Mouse (Mus musculus) layer of hippocampus, postnatal 36 days (tissue): Measurements from ENCODE around the gene Neil3. TPM values are rescaled to one million over a fixed set of nuclear protein-coding genes. Genes with fewer than 3 reads are reported as not detected.
"Not testable (repeated sequence)": the region's sequence is repeated elsewhere in the genome, so short reads cannot be mapped to it uniquely, and the experiment has no call there.

ENCODE experiments used
- DNase-seq, 2 experiments: peaks; one replicate each; pipeline ENCODE4 v3.0.0; 2022
- total RNA-seq, 2 experiments: library from RNA; stranded (reverse); gene quantifications; 2 replicates each; pipeline ENCODE4 v1.2.3; 2021

The Neil3 gene
- total RNA-seq = under 1 TPM; 0.35 to 0.52 TPM

DNA sequence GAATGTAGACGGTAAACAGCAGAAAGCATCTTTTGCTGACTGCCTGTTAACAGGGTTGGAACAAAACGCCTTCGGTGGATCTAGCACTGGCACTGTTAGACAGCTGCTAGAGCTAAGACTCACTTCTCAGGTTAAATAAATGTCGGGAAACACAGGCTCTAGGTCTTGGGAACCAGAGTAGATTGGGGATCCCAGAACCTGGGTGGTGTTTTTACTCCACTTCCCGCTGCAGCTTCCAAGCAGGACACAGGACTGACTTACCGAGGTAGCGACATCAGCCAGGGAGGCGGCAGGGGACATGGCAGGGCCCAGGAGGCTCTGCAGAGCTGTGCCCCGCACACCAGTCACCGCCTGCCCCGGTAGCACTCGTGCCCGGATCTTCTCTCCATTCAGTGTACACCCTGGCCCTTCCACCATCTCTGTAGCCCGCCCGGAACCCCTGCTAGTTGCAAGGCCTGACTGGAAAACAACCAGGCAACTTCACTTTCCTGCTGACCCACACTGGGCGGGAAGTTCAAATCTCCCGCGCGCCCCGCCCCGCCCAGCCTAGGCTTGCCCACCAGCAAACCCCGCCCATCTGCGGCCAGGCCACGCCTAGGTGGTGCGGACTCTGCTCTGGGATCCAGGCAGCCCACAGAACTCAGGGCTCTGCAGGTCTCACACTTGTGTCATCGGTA lies at the start of gene Neil3:
Gene Neil3, minus strand, starts transcription at position 571 of the 677 bp plus-strand sequence.
- DNase-seq = peak; percentile 6 to 7

- peak; percentile 70 to 71 for DNase-seq
Observed at GRCm38 (mm10) chr8:53680846-53681245, 42.0 kb upstream of the Neil3 start.

- DNase-seq = peak; percentile 40 to 53
Observed at GRCm38 (mm10) chr8:53663946-53664345, 25.1 kb upstream of the Neil3 start.

GRCm38 (mm10) chr8:53661436-53661835 lies 22.6 kb upstream of the Neil3 start:
- no peak for DNase-seq

- no peak for DNase-seq
Observed at GRCm38 (mm10) chr8:53630618-53631017, 8.2 kb downstream of the Neil3 start.

GRCm38 (mm10) chr8:53628864-53629415 lies 9.9 kb downstream of the Neil3 start:
- no peak for DNase-seq

- no peak for DNase-seq
Observed at GRCm38 (mm10) chr8:53623425-53623824, 15.4 kb downstream of the Neil3 start.

DNA sequence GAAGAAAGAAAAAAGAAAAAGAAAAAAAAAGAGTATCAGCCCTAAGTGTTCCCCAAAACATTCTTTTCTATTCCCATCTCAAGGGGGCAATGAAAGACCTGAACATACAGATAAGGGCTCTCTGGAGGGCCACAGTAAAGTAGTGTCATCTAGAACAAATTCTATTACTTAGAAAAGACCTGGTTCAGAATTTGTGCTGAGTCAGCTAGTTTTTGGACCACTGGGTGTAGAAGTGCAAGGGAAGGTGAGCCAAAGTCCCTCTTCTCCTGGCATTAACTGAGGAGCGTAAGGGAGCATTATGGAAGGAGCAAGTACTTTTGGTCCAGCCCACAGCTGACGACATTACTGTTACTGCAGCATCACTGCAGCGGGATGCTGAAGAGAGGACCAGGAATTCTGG lies 19.7 kb downstream of the Neil3 start:
- no peak for DNase-seq

GRCm38 (mm10) chr8:53614288-53614646 lies 24.6 kb downstream of the Neil3 start:
- no peak for DNase-seq

DNA sequence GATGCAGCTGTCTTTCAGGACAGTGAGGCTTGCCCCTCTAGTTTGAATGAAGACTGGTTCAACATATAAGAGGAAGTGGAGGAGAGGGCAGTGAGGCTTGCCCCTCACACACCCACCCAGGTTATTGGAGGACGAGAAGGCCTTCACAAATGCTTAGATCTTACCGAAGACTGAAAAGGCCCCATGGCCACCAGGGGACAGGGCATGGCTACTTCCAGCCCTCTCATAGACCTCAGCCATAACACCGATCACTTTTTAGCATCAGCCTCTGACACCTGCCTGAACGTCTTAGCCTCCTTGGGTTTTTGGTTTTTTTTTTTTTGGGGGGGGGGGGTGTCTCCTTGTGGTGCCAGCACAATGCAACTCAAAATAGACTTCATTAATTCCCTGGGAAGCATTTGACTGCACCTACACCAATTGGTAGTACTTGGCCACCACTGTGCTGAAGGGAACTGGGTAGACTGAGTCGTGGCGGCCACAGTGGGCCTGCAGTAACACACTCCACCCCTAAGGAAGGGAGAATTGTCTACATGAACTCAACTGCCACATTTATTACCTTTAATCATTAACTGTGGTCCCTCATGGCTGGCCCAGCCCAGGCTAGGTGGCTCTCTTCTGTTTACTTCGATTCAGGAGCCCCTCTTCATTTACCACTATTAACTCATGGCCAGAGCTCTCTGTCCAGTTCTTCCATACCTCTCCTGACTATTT lies 25.1 kb downstream of the Neil3 start:
- no peak for DNase-seq

- no peak for DNase-seq
Observed at GRCm38 (mm10) chr8:53612297-53612696, 26.6 kb downstream of the Neil3 start.

DNA sequence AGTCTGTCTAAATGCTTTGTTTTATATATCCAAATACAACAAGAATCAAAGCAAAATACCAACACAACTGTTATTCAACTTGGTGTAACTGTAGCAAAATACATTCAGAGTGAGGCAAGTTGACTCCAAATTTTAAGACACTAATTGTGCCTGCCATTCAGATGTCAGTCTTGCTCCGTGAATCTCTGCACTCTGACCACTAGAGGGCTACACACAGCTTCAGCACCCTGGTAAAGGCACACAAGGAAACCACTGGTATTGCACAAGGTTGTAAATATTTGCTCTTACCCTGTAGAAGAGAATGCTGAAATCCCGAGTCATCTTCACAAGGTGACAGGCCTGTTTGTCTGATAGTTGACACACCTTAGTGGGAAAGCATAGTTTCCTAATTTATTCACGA lies 31.8 kb downstream of the Neil3 start:
- no peak for DNase-seq

GRCm38 (mm10) chr8:53604906-53605305 lies 34.0 kb downstream of the Neil3 start:
- no peak for DNase-seq

DNA sequence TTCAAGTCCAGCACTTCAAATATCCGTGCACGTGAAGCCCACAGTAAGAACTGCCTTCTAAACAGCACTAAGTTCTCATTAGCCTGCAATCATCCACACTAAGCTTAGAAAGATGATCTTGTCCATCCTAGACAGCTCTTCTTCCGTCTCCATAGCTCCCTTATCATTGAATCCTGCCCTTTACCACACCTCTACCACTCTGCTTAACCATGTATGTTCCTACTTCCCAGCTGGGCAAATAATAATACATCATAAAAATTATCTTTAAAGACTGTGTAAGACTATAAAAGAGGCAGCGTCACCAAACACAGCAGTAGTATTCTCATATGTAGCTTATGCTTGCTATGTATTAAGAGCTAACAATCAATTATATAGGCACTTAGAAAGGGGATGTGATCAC lies 35.2 kb downstream of the Neil3 start:
- no peak for DNase-seq

DNA sequence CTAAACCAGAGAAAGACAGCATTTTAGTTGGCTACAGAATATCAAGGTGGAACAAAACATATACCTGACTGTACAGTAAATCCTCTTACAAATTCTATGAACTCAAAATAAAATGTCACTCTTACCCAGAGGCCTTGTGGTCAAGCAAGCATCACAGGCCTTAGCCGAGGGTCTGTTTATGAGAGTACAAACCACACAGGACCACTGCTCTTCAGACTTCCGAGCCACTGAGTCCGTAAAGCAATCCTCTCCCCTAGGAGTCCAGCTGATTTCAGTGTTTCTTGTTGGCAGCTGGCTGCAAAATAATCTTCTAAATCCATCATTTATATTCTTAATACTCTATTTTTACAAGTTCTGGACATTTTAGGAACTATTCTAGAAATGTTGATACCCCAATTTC lies 38.0 kb downstream of the Neil3 start:
- no peak for DNase-seq

GRCm38 (mm10) chr8:53600025-53600811 lies 38.6 kb downstream of the Neil3 start:
- no peak for DNase-seq

- peak; percentile 39 to 63 for DNase-seq
Observed at GRCm38 (mm10) chr8:53598101-53598500, 40.8 kb downstream of the Neil3 start.

- DNase-seq = no peak
Observed at GRCm38 (mm10) chr8:53591777-53592176, 47.1 kb downstream of the Neil3 start.

DNA sequence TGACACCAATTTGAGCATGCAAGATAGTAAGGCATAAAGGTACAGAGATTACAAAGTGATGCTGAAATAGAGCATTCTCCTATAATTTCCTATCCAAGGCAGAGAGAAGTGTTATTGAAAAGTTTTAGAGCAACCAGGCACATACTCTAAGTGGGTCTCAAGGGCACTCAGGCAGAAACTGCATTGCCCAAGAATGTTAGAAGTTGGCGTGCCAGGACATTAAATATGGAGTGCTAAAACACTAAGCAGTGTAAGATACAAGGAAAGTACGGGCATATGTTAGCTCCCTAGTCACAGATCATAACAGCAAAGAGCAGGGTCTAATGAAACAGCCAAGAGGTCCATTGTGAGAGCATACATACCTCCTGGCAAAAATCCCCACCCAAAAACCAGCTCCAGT lies 65.3 kb downstream of the Neil3 start:
- DNase-seq = no peak

- no peak for DNase-seq
Observed at GRCm38 (mm10) chr8:53566223-53566622, 72.6 kb downstream of the Neil3 start.

- DNase-seq = no peak
Observed at GRCm38 (mm10) chr8:53562441-53563040, 76.3 kb downstream of the Neil3 start.

DNA sequence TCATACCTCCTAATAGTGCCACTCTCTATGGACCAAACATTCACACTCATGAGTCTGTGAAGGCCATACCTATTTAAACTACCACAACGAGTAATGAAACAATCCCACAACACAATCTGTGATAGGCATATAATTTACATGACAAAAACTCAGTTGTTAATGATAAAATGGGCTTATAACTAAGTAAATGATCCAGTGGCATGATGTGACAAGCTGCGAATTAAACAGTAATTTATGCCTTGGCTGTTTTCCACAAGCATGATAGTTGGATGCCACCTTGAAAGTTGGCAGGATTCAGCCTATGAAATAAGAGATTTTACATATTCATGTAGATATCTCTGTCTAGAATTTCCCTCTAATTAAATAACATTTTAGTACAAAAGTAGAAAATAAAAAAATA lies 99.3 kb downstream of the Neil3 start:
- no peak for DNase-seq

- DNase-seq = not testable (repeated sequence)
Observed at GRCm38 (mm10) chr8:53538049-53538448, 100.8 kb downstream of the Neil3 start.
